Mouse (Mus musculus): ENCODE results near the gene Slc30a4.

DNA sequence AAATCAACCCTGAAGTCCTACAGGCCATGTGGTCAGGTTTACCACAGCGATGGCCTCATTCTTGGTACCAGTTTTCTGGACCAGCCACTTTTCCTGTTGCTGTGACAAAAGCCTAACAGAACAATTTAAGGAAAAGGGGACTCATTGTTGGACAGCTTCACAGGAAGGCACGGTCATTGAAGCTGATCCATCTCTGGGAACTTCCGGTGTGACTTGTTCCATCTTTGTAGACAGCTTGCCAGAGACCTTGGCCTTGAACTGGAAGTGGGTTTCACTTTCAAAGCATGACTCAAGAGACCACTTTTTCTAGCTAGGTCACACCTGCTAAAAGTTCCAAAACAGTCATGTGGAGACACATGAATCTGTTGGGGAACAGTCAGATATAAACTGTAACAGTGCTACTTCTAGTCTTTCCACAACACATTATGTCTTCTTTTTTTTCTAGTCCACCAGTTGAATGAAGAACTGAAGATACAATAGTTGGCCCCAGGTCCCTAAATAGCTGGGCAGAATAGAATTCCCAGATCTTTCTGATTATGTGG is 13.9 kb upstream of the Slc30a4 start:
- TF ChIP-seq CTCF (conservative IDR thresholded peaks at IDR 0.05; ENCODE audit: insufficient read depth, insufficient read length, low read depth, low read length) (no peak), POLR2A (IDR thresholded peaks at IDR 0.05; ENCODE audit: low read depth, low read length) (no peak)

All from kidney, adult 2 months (tissue).